Mouse (Mus musculus) CH12.LX (cell line): ENCODE results near the gene Rtp4.

Source experiments
- CTCF ChIP-seq, 2 experiments: IDR thresholded peaks in 1 of 2; conservative IDR thresholded peaks in 1 of 2; 2 replicates each; pipeline ENCODE4 v1.5.1; 2011 to 2012; ENCODE audit warnings: low read depth in 2 of 2, low read length in 2 of 2, improper control_type of control experiment in 1 of 2, inconsistent platforms in 1 of 2, mild to moderate bottlenecking in 1 of 2, moderate library complexity in 1 of 2
- MAX ChIP-seq: IDR thresholded peaks from 2 replicates; pipeline ENCODE4 v1.6.1; 2011; ENCODE audit warnings: low read length, improper control_type of control experiment
- NELFE ChIP-seq: IDR thresholded peaks from 2 replicates; pipeline ENCODE4 v1.6.1; 2011; ENCODE audit warnings: low read depth, low read length, improper control_type of control experiment
- POLR2A ChIP-seq: IDR thresholded peaks from 2 replicates; pipeline ENCODE4 v1.6.1; 2011; ENCODE audit warnings: low read depth, mild to moderate bottlenecking, improper control_type of control experiment, low read length

DNA sequence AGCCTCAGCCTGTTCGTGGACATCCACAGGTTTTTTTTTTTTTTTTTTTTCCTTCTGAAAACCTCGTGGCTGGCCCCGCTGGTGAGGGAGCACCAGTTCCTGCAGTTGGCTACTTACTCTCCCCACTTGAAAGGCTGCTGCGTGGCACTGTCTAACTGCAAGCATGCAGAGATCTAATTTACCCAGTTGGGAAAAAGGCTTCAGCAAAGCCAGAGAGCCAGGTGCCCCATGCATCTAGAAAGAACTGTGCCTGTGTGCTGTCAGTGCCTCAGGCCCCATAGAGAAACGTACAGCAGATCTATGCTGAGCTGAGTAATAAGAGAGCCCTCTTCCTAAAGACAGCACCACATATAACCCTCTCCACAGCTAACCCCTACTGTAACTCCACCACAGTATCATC, 1.0 kb downstream of the Rtp4 start:
- no peak for TF ChIP-seq MAX
- no peak for TF ChIP-seq NELFE
- no peak for TF ChIP-seq POLR2A
- no peak for TF ChIP-seq CTCF (conservative IDR thresholded peaks at IDR 0.05 in 1 of 2, IDR thresholded peaks at IDR 0.05 in 1 of 2; ENCODE audit: low read depth in 2 of 2, low read length in 2 of 2)
